Mouse (Mus musculus): ENCODE measurements around the gene N4bp1.

Gene N4bp1

GRCm38 (mm10) chr8:86894194-86894761, 9.2 kb upstream of the N4bp1 start:
- no peak for DNase-seq

GRCm38 (mm10) chr8:86893554-86893953, 8.5 kb upstream of the N4bp1 start:
- no peak for DNase-seq

GRCm38 (mm10) chr8:86891533-86891932, 6.5 kb upstream of the N4bp1 start:
- no peak for DNase-seq

- no peak for DNase-seq
Measured at GRCm38 (mm10) chr8:86888058-86888939, 3.2 kb upstream of the N4bp1 start.

- DNase-seq: no peak
Measured at GRCm38 (mm10) chr8:86884067-86884466, 991 bp downstream of the N4bp1 start.

- DNase-seq: no peak
Measured at GRCm38 (mm10) chr8:86882568-86883478, 2.2 kb downstream of the N4bp1 start.

GRCm38 (mm10) chr8:86881951-86882350, 3.1 kb downstream of the N4bp1 start:
- DNase-seq: no peak

- DNase-seq: no peak
Measured at GRCm38 (mm10) chr8:86881068-86881609, 3.9 kb downstream of the N4bp1 start.

GRCm38 (mm10) chr8:86876831-86877230, 8.2 kb downstream of the N4bp1 start:
- DNase-seq: peak; percentile 72 to 76

GRCm38 (mm10) chr8:86874055-86874454, 11.0 kb downstream of the N4bp1 start:
- DNase-seq: no peak

- DNase-seq: peak in 1 of 2 experiments; percentile 26
Measured at GRCm38 (mm10) chr8:86873151-86873550, 11.9 kb downstream of the N4bp1 start.

- DNase-seq: peak; percentile 71 to 75
Measured at GRCm38 (mm10) chr8:86872097-86872815, 12.8 kb downstream of the N4bp1 start.

- no peak for DNase-seq
Measured at GRCm38 (mm10) chr8:86871421-86871820, 13.6 kb downstream of the N4bp1 start.

GRCm38 (mm10) chr8:86870771-86871170, 14.3 kb downstream of the N4bp1 start:
- DNase-seq: no peak

- no peak for DNase-seq
Measured at GRCm38 (mm10) chr8:86868041-86868440, 17.0 kb downstream of the N4bp1 start.

GRCm38 (mm10) chr8:86864764-86865163, 20.3 kb downstream of the N4bp1 start:
- DNase-seq: no peak

GRCm38 (mm10) chr8:86862837-86863236, 22.2 kb downstream of the N4bp1 start:
- no peak for DNase-seq

GRCm38 (mm10) chr8:86862155-86862816, 22.8 kb downstream of the N4bp1 start:
- DNase-seq: no peak

GRCm38 (mm10) chr8:86861516-86861915, 23.5 kb downstream of the N4bp1 start:
- no peak for DNase-seq

GRCm38 (mm10) chr8:86856248-86856647, 28.8 kb downstream of the N4bp1 start:
- DNase-seq: no peak

GRCm38 (mm10) chr8:86854686-86855085, 30.4 kb downstream of the N4bp1 start:
- no peak for DNase-seq

GRCm38 (mm10) chr8:86853989-86854373, 31.1 kb downstream of the N4bp1 start:
- no peak for DNase-seq
